Mouse (Mus musculus): ENCODE results near the gene Diexf.
A peak's percentile ranks its signal among the peaks of the same experiment; 100 is the strongest.

Gene Diexf

DNA sequence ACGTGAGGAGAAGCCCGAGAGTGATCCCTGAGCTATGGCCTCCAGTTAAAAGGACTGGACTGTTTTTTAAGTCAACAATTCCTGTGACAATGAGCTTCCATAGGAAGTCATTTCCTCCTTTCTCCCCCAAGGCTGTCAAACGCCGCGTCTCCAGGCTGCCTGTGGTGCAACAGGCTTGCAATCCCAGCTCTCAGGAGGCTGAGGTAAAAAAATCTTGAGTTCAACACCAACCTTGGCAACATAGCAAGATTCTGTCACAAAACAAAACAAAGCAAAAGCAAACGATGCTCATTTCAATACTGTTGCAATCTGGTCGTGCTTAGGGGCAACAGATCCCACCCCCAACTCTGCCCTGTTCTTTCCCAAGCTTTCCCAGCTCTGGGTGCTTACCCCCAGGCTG is 8.0 kb upstream of the Diexf start:
- no peak for DNase-seq (ENCODE audit: low spot score)

- DNase-seq (ENCODE audit: low spot score): no peak
These were observed 3.7 kb upstream of the Diexf start for GRCm38 (mm10) chr1:193133726-193134125.

DNA sequence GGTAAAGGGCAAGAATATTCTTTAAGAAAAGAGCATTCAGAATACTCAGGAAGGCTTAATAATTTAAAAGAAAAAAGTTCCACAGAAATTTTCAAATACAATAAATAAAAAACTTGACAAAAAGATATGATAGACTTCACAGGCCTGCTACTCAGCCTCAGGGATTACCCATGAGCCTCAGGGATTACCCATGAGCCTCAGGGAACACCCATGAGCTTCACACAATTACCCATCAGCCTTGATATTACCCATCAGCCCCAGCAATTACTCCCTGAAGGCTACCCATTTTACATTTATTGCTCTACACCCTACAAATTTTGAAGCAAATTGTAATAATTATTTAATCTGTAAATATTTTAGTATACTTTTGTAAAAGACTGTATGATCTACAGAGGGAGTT is 2.3 kb upstream of the Diexf start:
- no peak for DNase-seq (ENCODE audit: low spot score)

DNA sequence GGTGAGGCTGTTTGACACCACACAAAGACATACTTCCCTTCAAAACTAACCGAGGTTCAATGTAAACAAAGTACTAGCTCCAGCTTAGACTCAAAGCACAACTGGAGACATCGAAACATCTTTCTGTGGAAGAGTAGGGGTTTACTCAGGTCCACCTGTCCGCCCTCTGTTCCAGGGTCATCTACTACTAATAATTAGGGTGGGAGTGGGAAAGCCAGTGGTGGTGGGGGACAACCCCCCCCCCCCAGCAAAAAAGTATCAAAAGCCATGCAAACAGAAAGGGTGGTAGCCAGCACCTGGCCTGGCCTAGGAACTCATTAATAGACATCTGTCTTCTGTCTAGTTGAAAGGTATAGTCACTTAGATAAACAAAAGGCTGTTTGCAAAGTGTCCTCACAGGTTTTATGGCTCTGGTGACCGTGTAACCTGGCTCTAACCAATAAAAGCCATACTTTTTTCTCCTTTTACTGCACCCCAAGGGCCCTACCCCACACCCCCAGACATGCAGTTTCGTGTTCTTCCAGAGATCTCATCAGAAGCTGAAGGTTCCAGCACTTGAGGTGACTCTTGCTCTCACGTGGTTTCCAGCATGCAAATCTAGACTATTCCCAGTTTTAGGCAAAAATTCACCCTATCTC is 1.4 kb upstream of the Diexf start:
- DNase-seq (ENCODE audit: low spot score): no peak

- no peak for DNase-seq (ENCODE audit: low spot score)
These were observed 767 bp upstream of the Diexf start for GRCm38 (mm10) chr1:193130839-193131238.

DNA sequence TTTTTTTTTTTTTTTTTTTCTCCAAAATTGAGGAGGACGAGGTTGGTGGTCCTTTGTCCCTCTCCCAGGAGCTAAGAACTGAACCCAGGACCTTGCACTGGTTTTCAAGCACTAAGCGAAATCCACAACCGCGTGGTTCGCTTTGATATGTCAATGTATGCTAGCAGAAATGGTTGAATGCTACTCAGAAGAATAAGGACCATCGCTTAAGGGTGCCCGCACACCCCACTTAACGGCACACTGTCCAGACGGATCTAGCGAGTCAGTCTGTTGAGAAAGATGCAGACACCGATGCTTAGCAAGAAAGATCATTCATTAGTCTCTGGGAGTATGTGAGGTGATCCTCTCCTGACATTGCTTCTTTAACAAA is 369 bp upstream of the Diexf start:
- no peak for DNase-seq (ENCODE audit: low spot score)

DNA sequence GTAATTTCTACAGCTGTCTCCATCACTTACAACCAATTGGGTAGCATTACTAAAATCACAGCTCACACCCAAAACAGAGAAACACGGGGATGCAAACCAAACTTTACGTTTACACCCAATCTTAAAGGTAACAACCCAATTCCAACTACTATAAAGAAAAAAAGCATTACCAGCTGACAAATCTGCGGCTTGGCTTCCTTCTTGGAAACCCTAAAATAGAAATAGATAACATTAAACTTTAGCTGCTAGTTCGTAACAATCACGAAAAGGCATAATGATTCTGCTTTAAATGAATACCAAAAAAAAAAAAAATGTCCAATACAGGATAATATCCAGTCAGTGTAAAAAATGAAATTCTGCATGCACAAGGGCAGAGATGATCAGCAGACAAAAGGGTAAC is 751 bp downstream of the Diexf start:
- DNase-seq (ENCODE audit: low spot score): no peak

- DNase-seq (ENCODE audit: low spot score): no peak
These were observed 2.0 kb downstream of the Diexf start for GRCm38 (mm10) chr1:193128055-193128454.

DNA sequence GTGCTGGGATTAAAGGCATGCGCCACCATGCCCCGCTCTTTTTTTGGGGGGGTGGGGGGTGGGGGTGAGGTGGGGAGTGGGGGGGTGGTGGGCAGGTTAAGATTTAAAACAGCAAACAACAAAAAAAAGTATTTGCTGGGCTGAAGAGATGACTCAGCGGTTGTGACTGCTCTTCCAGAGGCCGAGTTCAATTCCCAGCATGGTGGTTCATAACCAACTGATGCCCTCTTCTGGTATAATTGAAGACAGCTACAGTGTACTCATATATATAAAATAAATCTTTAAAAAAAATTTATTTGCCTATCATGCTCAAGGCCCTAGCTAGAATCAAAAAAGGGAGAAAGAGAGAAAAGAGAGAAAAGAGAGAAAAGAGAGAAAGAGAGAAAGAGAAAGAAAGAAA is 4.2 kb downstream of the Diexf start:
- no peak for DNase-seq (ENCODE audit: low spot score)

DNA sequence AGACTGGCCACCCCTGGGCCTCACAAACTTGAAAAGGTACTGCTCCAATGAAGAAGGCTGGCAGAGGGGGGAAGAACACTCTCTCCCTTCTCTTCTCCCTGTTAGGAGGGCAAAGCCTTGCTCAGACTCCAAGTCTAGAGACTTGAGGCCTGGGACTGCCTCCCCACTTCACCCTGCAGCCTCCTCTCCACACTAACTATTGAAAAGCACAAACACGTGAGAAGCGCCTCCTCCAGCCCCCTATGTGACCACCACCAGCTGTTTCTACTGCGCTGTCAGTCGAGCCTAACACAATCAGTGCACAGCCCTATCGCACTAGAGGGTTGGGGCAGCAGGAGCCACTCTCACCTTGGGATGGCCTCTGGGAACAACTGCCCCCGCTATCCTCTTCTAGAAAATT is 6.8 kb downstream of the Diexf start:
- DNase-seq (ENCODE audit: low spot score): no peak

GRCm38 (mm10) chr1:193122793-193123192 is 7.3 kb downstream of the Diexf start:
- no peak for DNase-seq (ENCODE audit: low spot score)

GRCm38 (mm10) chr1:193112093-193112492 is 18.0 kb downstream of the Diexf start:
- DNase-seq (ENCODE audit: low spot score): no peak

DNA sequence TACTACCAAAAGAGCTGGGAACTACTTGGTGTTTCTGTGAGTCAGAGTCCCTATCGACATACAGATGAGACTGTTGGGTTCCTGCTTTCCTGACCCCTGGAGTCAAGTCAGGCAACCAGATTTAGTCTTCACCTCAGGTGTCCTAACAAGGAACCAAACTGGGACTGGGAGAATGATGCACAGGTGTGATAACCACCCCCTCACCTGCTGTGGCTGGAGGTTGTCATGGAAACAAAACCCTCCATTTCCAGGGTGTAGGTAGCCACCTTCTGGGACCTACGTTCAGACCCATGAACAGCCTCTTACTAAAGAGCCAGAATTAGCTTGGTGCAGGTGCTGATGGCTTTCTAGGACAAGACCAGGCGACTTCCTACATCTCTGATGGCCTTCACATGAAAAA is 27.1 kb downstream of the Diexf start:
- no peak for DNase-seq (ENCODE audit: low spot score)

- no peak for DNase-seq (ENCODE audit: low spot score)
These were observed 27.5 kb downstream of the Diexf start for GRCm38 (mm10) chr1:193102556-193102955.

DNA sequence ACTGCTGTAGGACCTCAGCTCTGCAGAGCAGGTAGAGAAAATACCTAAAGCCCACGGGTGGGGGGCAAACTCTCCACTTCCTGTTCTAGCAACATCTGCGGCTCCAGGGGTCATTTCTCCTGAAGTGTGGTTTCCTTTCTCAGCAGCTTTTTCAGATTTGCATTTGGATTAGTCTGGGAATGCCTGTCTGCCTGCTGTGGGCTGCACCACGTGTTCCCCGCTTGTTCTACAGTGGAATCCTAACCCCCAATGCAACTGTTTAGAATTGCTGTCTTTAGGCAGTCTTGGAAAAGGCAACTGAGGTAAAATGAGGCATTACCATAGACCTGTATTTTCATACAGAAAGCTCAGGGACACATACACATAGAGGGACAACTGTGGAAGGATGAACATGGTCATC is 28.0 kb downstream of the Diexf start:
- DNase-seq (ENCODE audit: low spot score): no peak

DNA sequence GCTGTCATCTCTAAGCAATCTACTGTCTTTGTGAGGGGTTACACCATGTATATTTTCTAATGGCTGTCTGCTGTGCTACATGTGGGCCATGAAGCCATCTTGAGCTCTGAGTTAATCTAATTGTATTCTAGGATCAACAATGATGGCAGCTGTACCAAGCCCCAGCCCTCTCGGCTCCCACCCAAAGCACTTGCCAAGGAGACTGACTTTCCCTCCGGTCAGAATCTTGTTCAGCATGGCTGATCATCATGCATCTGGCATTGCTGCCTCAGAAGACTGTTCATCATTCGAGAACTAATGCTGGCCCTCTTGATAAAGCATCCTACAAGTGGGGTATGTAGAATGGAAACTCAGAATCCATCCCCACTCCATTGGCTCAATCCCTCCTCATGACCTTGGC is 31.1 kb downstream of the Diexf start:
- DNase-seq (ENCODE audit: low spot score): no peak

DNA sequence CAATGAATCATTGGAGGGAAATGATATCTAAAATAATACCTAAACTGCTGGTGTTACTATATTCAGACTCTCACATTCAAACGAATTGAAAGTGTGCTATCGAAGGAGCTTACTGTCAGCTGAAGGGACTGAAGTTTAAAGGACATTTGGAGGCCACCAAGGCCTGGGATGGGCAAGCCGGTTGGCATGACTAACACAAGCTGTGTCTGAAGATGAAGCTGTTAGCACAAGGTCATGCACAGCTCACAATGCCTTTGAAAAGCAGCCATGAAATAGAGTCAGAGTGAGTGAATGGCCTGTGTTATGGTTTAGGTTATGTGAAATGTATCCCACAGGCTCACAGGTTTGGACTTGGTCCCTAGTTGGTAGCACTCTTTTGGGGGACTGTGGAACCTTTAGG is 36.5 kb downstream of the Diexf start:
- no peak for DNase-seq (ENCODE audit: low spot score)

- DNase-seq (ENCODE audit: low spot score): no peak
These were observed 37.3 kb downstream of the Diexf start for GRCm38 (mm10) chr1:193092771-193093170.

- DNase-seq (ENCODE audit: low spot score): no peak
These were observed 39.2 kb downstream of the Diexf start for GRCm38 (mm10) chr1:193090894-193091293.

- DNase-seq (ENCODE audit: low spot score): peak; percentile 34
These were observed 39.7 kb downstream of the Diexf start for GRCm38 (mm10) chr1:193090211-193090871.

GRCm38 (mm10) chr1:193089683-193090082 is 40.4 kb downstream of the Diexf start:
- no peak for DNase-seq (ENCODE audit: low spot score)

DNA sequence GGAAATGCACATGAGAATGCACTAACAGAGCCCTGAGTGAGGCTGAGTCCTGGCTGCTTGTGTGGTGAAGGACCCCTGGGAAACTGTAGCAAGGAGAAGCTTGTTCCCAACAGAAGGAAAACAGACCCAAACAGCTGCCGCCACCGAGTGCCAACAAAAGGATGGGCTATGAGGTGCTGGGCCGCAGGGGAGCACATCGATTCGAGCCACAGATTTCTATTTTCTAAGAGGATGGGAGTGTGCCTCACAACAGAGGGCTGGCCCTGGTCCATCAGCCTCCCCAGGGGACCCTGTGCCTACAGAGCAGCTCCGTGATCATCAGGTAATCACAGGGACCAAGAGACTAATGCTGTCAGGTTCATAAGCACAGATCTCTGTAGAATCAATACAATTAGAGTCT is 40.9 kb downstream of the Diexf start:
- DNase-seq (ENCODE audit: low spot score): no peak

- DNase-seq (ENCODE audit: low spot score): peak; percentile 34
These were observed 43.1 kb downstream of the Diexf start for GRCm38 (mm10) chr1:193086842-193087476.
